Mouse (Mus musculus): ENCODE measurements around the gene Uba6. TPM values are rescaled to one million over a fixed set of nuclear protein-coding genes. Genes with fewer than 3 reads are reported as not detected.

The Uba6 gene
- polyA plus RNA-seq (2012; rRNA removed; ENCODE audit: low replicate concordance): 0.14 and 0.17 TPM in 2 replicates

DNA sequence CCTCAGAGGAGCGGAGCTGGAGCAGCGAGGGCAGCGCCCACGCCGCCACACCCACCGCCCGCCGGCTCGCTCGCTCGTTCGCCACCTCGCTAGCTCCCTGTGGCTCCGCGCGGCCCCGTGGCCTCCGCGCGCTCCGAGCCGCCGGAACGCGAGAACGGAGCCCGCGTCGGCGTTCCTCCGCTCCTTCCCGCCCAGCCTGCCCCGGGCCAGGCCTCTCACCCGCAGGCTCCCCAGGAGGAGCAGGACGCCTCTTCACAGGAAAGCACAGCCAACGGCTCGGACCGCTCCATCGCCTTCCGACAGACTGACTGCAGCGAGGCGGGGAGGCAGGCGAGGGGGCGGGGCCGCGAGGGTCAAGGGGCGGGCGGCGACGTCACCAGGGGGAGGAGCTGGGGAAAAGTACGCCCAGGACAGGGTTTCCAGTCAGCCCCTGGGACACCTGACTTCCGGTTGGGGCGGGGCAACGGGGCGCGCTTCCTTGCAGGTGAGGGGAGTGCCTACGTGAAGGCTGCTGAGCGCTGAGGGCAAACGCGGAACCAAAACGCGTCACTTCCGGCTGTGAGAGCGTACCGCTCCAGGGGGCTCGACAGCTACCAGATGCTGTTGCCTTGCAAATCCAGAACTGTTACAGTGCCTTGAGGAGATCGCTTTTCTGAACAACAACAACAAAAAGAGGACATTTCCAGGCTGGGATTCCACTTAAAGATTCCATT is at the start of gene Uba6:
TSS of gene Uba6 (minus strand) at position 355 of the 713 bp plus-strand sequence.

DNA sequence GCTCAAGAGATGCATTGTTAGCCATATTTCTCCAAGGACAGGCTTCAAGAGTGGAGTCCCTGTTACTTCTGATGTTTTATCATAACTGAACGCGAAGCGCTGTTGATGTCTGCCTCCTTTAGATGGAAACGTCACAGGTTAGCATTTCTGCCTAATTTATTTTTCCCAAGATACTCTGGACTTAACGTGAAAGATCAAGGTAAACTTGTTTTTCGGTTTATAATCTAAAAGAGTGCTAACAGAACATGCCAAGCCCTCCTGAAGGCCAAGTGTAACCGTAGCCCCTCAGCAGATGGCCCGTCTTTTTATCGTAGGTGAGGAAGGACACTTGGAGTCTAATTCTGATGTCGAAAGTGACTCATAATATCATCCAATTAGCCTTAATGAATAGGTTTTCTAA is 25.2 kb upstream of the Uba6 start, which contains the start of gene Gnrhr:
TSS of gene Gnrhr (minus strand) at position 101 of the 400 bp plus-strand sequence.

DNA sequence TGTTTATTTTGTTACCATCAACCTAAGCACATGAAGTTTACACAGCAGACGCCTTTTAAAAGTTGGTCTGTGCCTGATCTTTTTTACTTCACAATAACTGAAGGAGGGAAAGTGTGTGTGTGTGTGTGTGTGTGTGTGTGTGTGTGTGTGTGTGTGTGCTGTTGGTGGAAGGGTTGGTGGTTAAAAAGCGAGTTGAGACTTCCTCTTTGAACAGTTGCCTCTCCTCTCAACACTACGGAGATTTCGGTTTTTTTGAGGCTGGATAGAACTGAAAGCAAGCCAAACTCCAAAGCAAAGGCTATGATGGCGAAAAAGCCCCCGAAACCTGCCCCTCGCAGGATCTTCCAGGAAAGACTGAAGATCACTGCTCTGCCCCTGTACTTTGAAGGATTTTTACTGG is 101.1 kb downstream of the Uba6 start, which contains the start of gene Stap1:
TSS of gene Stap1 (plus strand) at position 209 of the 400 bp plus-strand sequence.

DNA sequence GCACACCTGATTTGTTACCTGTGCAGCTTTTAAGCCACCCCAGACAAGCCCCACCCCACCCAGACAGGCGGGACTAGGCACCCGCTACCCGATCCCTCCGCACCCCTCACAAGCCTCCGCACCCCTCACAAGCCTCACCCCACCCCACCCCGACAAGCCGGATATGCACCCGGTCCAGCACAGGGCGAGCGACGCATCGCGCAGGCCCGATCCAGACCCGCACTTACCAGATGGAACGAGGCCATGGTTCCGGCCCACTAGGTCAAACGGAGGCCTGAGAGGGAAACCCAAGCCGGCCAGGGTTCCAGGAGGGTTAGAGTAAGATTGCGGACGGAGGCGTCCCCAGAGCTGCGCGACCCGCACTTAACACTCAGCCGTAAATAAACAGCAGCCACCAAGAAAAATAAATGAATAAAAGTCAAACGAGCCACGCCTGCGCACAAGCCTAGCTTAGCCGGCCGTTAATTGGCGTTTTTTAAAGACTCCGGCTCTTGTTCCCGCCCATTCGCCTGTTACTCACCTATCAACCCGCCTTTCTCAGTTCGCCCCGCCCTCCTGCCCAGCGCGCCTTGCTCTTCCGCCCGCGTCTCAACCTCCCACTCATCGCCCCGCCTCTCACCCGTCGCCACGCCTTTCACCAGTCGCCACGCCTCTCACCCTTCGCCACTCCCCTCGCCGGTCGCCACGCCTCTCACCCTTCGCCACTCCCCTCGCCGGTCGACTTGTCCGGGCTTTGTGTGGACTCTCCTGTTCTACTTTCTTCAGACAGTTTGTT is 107.3 kb downstream of the Uba6 start, which contains the start of gene Cenpc1:
TSS of gene Cenpc1 (minus strand) at position 483 of the 775 bp plus-strand sequence.

Other genes starting within 250 kb of the Uba6 start
- 1.2 and 3.1 TPM in 2 replicates for gene Cenpc1, start 107.2 kb downstream of the Uba6 start, polyA plus RNA-seq (2012; rRNA removed; ENCODE audit: low replicate concordance)
- gene Stap1, start 101.1 kb downstream of the Uba6 start, polyA plus RNA-seq (2012; rRNA removed; ENCODE audit: low replicate concordance): not detected in 2 replicates
- not detected in 2 replicates for gene Gnrhr, start 25.1 kb upstream of the Uba6 start, polyA plus RNA-seq (2012; rRNA removed; ENCODE audit: low replicate concordance)
- gene Tmprss11c, start 116.5 kb upstream of the Uba6 start, polyA plus RNA-seq (2012; rRNA removed; ENCODE audit: low replicate concordance): not detected in 2 replicates
- gene Tmprss11d, start 200.6 kb upstream of the Uba6 start, polyA plus RNA-seq (2012; rRNA removed; ENCODE audit: low replicate concordance): not detected in 2 replicates

All from duodenum, adult 2 months (tissue).